Mouse (Mus musculus) neural tube, embryonic 14.5 days (tissue): ENCODE data around the gene Gm28305. TPM values are rescaled to one million over a fixed set of nuclear protein-coding genes. Genes with fewer than 3 reads are reported as not detected.

Experiments used
- ATAC-seq: fragments of 200-750 bp; cut with Nextera tagmentation; 2 replicates; pipeline ENCODE4 v1.8.0; 2017; ENCODE audit warnings: low read depth, mild to moderate bottlenecking, moderate TSS enrichment, moderate library complexity
- H3K27ac ChIP-seq: fragments of 300-500 bp; sonication (generic); 2 replicates; pipeline ENCODE4 v1.5.1; 2014; ENCODE audit warnings: low read depth, mild to moderate bottlenecking, control low read depth, low read length, moderate library complexity, mixed read lengths
- H3K27me3 ChIP-seq: fragments of 300-500 bp; sonication (generic); 2 replicates; pipeline ENCODE4 v1.6.1; 2014; ENCODE audit warnings: low read length; ENCODE audit not compliant: control insufficient read depth, insufficient read depth
- H3K36me3 ChIP-seq: fragments of 300-500 bp; sonication (generic); 2 replicates; pipeline ENCODE4 v1.6.1; 2014; ENCODE audit warnings: low read length, mixed read lengths; ENCODE audit not compliant: control insufficient read depth, insufficient read depth
- H3K4me1 ChIP-seq: fragments of 300-500 bp; sonication (generic); 2 replicates; pipeline ENCODE4 v1.6.1; 2014; ENCODE audit warnings: low read length; ENCODE audit not compliant: control insufficient read depth, insufficient read depth
- H3K4me2 ChIP-seq: fragments of 300-500 bp; sonication (generic); 2 replicates; pipeline ENCODE4 v1.6.1; 2014; ENCODE audit warnings: mild to moderate bottlenecking, low read depth, low read length, control low read depth
- H3K4me3 ChIP-seq: fragments of 300-500 bp; sonication (generic); 2 replicates; pipeline ENCODE4 v1.5.1; 2014; ENCODE audit warnings: low read depth, low read length, control low read depth, mixed read lengths
- H3K9ac ChIP-seq: fragments of 300-500 bp; sonication (generic); replicated peaks from 2 replicates; pipeline ENCODE4 v1.6.1; 2014; ENCODE audit warnings: low read depth, mild to moderate bottlenecking, control low read depth, low read length, mixed read lengths
- H3K9me3 ChIP-seq: fragments of 300-500 bp; sonication (generic); 2 replicates; pipeline ENCODE4 v1.6.1; 2016; ENCODE audit warnings: low read length; ENCODE audit not compliant: control insufficient read depth
- WGBS: fragments of 180-500 bp; shearing (Covaris S2); extraction: QIAGEN DNeasy Blood & Tissue Kit; methylation state at CpG from one replicate; pipeline ENCODE4 v1.1.7; 2014; 5-methylcytosine and 5-hydroxymethylcytosine counted together
- polyA plus RNA-seq: library from polyadenylated mRNA; unstranded; fragments of >200 nt; fragmentation: Nextera tagmentation; extraction: Ambion mirVana; gene quantifications from 2 replicates; pipeline ENCODE4 v1.2.1, GENCODE M21; 2014

Gm28305 gene
- polyA plus RNA-seq, 1 experiment from 2014 or later = not detected

GRCm38 (mm10) chr9:104080038-104080437 lies 39.6 kb downstream of the Gm28305 start:
- Histone ChIP-seq H3K36me3 (no peaks in the 10 kb centered on the region), H3K9ac (no peak overlapping the region), H3K27ac (no peak overlapping the region), H3K9me3 (no peaks in the 10 kb centered on the region), H3K4me3 (no peak overlapping the region), H3K4me2 (no peak overlapping the region), H3K27me3 (no peaks in the 10 kb centered on the region), H3K4me1 (no peaks in the 10 kb centered on the region)
- WGBS = 77% methylated on average over 3 of the region's 3 CpGs
- ATAC-seq = no peak

DNA sequence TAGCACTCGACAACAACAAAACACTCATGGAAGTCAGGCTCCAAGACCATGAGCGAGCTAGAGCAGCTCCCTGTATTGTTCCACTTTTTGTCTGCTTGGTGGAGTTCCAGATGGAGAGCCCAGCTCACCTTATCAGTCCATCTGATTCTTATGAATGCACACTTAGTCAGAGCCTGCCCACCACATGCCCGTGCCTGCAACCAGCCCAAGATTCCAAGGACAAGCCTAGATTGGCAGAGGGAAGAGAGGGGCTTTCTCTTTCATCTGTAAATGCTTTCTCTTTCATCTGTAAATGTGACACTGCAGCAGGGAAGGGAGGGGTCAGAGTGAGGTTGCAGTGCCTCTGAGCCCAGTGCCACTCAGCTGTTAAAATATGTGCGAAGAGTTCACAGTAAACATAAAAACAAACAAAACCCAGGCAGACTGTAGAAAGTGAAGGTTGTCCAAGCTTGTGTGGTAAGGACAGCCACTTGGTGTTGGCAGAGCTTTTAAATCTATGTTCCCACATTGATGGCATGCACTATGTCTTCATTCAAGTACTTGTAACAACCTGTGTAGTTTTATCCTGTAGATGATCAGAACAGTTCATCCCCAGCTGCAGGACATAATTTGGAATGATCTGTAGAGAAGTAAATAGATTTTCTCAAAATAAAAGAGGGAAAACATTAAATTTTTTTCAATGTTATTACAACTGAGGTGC lies 45.4 kb downstream of the Gm28305 start:
- H3K9ac ChIP-seq = no peak overlapping the region
- H3K27ac ChIP-seq = no peak overlapping the region
- no peaks in the 10 kb centered on the region for H3K4me1 ChIP-seq
- H3K4me2 ChIP-seq = no peak overlapping the region
- no peak for ATAC-seq
- H3K4me3 ChIP-seq = no peak overlapping the region
- no peaks in the 10 kb centered on the region for H3K9me3 ChIP-seq
- no peaks in the 10 kb centered on the region for H3K27me3 ChIP-seq
- 56% methylated on average over 4 of the region's 4 CpGs for WGBS
- no peaks in the 10 kb centered on the region for H3K36me3 ChIP-seq

DNA sequence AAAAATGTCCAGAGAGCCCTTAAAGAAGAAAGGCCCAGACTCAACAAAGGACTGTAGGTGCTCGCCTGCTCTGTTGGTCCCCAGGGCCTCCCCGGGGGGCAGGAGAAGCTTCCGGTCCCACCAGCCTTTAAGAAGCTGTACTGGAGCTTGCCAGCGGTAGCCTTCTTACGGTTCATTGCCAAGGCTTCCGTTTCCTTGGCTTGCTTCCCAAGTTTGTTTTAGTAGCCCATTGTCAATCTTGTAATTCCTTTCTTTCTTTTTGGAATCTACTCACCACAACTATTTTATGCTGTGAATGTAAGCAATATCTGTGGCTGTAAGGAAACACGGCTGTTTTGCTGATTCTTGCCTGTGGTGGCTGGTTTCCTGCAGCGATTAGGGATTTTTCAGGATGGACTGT lies 48.1 kb downstream of the Gm28305 start:
- no peak overlapping the region for H3K4me3 ChIP-seq
- H3K4me2 ChIP-seq = no peak overlapping the region
- ATAC-seq = no peak
- no peaks in the 10 kb centered on the region for H3K4me1 ChIP-seq
- 56% methylated on average over 8 of the region's 8 CpGs for WGBS
- no peak overlapping the region for H3K27ac ChIP-seq
- H3K9me3 ChIP-seq = no peaks in the 10 kb centered on the region
- no peak overlapping the region for H3K9ac ChIP-seq
- no peaks in the 10 kb centered on the region for H3K27me3 ChIP-seq
- H3K36me3 ChIP-seq = no peaks in the 10 kb centered on the region

GRCm38 (mm10) chr9:104092945-104093344 lies 52.5 kb downstream of the Gm28305 start:
- Histone ChIP-seq H3K9me3 (no peaks in the 10 kb centered on the region), H3K27ac (no peak overlapping the region), H3K36me3 (no peaks in the 10 kb centered on the region), H3K4me1 (no peaks in the 10 kb centered on the region), H3K9ac (no peak overlapping the region), H3K4me2 (no peak overlapping the region), H3K4me3 (no peak overlapping the region), H3K27me3 (no peaks in the 10 kb centered on the region)
- 94% methylated on average over 5 of the region's 5 CpGs for WGBS
- no peak for ATAC-seq

- no peak for ATAC-seq
- 78% methylated on average over 5 of the region's 5 CpGs for WGBS
- H3K27me3 ChIP-seq = no peaks in the 10 kb centered on the region
- H3K4me3 ChIP-seq = no peak overlapping the region
- H3K9ac ChIP-seq = no peak overlapping the region
- no peak overlapping the region for H3K4me2 ChIP-seq
- no peaks in the 10 kb centered on the region for H3K4me1 ChIP-seq
- H3K36me3 ChIP-seq = no peaks in the 10 kb centered on the region
- no peaks in the 10 kb centered on the region for H3K9me3 ChIP-seq
- no peak overlapping the region for H3K27ac ChIP-seq
Observed at GRCm38 (mm10) chr9:104098256-104098655, 57.8 kb downstream of the Gm28305 start.

DNA sequence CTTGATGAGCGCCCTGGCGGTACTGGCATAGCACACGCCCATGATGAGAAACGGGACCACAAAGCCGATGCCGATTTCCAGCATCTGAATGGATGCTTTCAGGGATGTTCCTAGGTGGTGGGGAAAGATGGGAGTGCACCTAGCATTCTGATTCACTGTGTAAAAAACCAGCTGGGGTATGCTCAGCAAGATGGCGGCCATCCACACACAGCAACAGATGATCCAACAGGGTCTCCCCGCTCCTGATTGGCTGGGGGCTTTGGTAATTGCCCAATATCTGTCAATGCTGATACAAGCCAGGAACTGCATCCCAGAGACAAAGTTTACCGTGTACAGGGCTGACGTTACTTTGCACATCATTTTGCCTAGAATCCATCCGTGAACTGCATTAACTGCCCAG lies 58.6 kb downstream of the Gm28305 start:
- H3K27ac ChIP-seq = no peak overlapping the region
- WGBS = 93% methylated on average over 11 of the region's 11 CpGs
- H3K4me1 ChIP-seq = no peaks in the 10 kb centered on the region

DNA sequence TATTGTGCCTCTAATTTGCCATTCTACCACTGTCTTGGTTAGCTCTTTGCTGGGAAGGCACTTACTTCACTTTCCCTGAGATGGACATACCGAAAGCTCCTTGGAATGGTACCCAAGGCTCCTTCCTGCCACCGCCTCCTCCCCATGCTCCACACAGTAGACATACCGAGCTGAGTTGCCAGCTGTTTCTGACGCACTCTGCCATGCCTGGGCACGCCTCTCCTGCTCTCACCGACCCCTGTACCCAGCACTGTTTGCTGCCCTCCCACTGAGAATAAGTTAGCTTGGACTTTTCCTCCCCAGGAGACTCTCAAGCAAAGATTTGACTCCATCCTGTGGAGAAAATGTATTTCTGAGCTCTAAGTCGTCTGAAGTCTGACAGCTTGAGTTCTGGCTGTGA lies 60.4 kb downstream of the Gm28305 start:
- H3K9ac ChIP-seq = no peak overlapping the region
- no peaks in the 10 kb centered on the region for H3K4me1 ChIP-seq
- no peaks in the 10 kb centered on the region for H3K27me3 ChIP-seq
- H3K27ac ChIP-seq = no peak overlapping the region
- no peaks in the 10 kb centered on the region for H3K36me3 ChIP-seq
- 60% methylated on average over 7 of the region's 7 CpGs for WGBS
- H3K4me3 ChIP-seq = no peak overlapping the region
- H3K4me2 ChIP-seq = no peak overlapping the region
- no peak for ATAC-seq
- H3K9me3 ChIP-seq = no peaks in the 10 kb centered on the region

More for the DNA sequence above, 58.6 kb downstream of the Gm28305 start:
- no peaks in the 10 kb centered on the region for H3K9me3 ChIP-seq
- no peaks in the 10 kb centered on the region for H3K36me3 ChIP-seq
- no peak overlapping the region for H3K4me3 ChIP-seq
- ATAC-seq = no peak
- H3K27me3 ChIP-seq = no peaks in the 10 kb centered on the region
- H3K4me2 ChIP-seq = no peak overlapping the region
- no peak overlapping the region for H3K9ac ChIP-seq

DNA sequence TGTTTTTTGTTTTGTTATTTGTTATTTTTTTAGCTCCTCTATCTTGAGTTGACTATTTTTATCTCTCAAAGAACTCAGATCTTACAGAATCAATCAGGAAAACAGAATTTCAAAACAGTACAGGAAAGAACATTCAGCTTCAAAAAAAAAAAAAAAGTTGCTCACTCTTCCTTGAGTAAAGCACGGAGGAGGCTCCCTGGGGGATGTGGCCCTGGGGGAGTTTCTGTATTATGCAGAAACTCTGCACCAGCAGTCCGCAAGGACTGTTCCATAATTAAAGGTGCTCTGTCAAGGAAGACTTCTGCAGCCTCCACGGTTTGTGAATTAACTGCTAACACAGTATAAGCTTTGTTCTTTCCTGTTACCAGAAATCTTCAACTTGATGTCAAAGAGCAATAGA lies 61.0 kb downstream of the Gm28305 start:
- Histone ChIP-seq H3K9ac (no peak overlapping the region), H3K27ac (no peak overlapping the region), H3K27me3 (no peaks in the 10 kb centered on the region), H3K9me3 (no peaks in the 10 kb centered on the region), H3K4me1 (no peaks in the 10 kb centered on the region), H3K4me3 (no peak overlapping the region), H3K36me3 (no peaks in the 10 kb centered on the region), H3K4me2 (no peak overlapping the region)
- 36% methylated on average over 3 of the region's 3 CpGs for WGBS
- ATAC-seq = no peak

GRCm38 (mm10) chr9:104102301-104102700 lies 61.8 kb downstream of the Gm28305 start:
- no peak overlapping the region for H3K27ac ChIP-seq
- WGBS = 34% methylated on average over 6 of the region's 6 CpGs
- no peaks in the 10 kb centered on the region for H3K9me3 ChIP-seq
- H3K4me3 ChIP-seq = no peak overlapping the region
- no peak overlapping the region for H3K9ac ChIP-seq
- no peaks in the 10 kb centered on the region for H3K36me3 ChIP-seq
- H3K4me1 ChIP-seq = no peaks in the 10 kb centered on the region
- H3K4me2 ChIP-seq = no peak overlapping the region
- no peak for ATAC-seq
- H3K27me3 ChIP-seq = no peaks in the 10 kb centered on the region
